ENCODE assay signal across 8 mouse cellular contexts in genomic region chr5:149245965-149246470, GRCm38 (mm10). TPM values are rescaled to one million over a fixed set of nuclear protein-coding genes. Genes with fewer than 3 reads are reported as not detected.
DNase-seq lines count a peak whose midpoint lies in the region; ATAC-seq and TF ChIP-seq lines count a peak whose summit lies in the region.

No protein-coding gene starts in this region.

- peak overlapping the region; percentile 20 for H3K4me3 ChIP-seq in lung, postnatal 0 days (ENCODE audit: low read depth, low read length)

- H3K36me3 ChIP-seq in lung, postnatal 0 days (ENCODE audit: insufficient read depth, low read length) = no peaks in the 10 kb centered on the region

- peak; percentile 94 for ATAC-seq in lung, postnatal 0 days
- ATAC-seq in neutrophil, adult 5-6 weeks (ENCODE audit: extremely low read depth, insufficient number of reproducible peaks, low FRiP score, poor library complexity, severe bottlenecking) = peak; percentile 95

- TF ChIP-seq EP300 in lung, postnatal 0 days (IDR thresholded peaks at IDR 0.05) = peak; percentile 62

- peak overlapping the region; percentile 52 for H3K4me2 ChIP-seq in lung, postnatal 0 days (replicated peaks; ENCODE audit: low read depth, low read length)

- peaks cover 9% of the 10 kb centered on the region for H3K4me1 ChIP-seq in lung, postnatal 0 days (ENCODE audit: insufficient read depth, low read depth, low read length)

- H3K27ac ChIP-seq in lung, postnatal 0 days (ENCODE audit: low read length) = peak overlapping the region; percentile 66

- no peak for TF ChIP-seq CTCF in lung, postnatal 0 days (IDR thresholded peaks at IDR 0.05)

- H3K9ac ChIP-seq in lung, postnatal 0 days (replicated peaks; ENCODE audit: low read depth) = no peak overlapping the region

- no peaks in the 10 kb centered on the region for H3K9me3 ChIP-seq in lung, postnatal 0 days (ENCODE audit: low read length)

- H3K27me3 ChIP-seq in lung, postnatal 0 days (replicated peaks; ENCODE audit: insufficient read depth, low read length) = no peaks in the 10 kb centered on the region

- WGBS in lung, postnatal 0 days = 5% methylated on average over 15 of the region's 16 CpGs

- peak; percentile 49 to 68 for DNase-seq in adrenal gland, adult (ENCODE audit: inconsistent age in 2 of 2, low spot score in 1 of 2)
- DNase-seq in adrenal gland, adult 18-20 months (ENCODE audit: low spot score in 2 of 2) = no peak
- DNase-seq in c-Kit-positive CD71-negative TER-119-negative erythroid progenitor cells, embryonic 14.5 days (ENCODE audit: low read depth) = peak; percentile 89
- peak; percentile 61 for DNase-seq in heart, adult 8-10 months (ENCODE audit: low spot score)
- DNase-seq in kidney, adult 9 months = peak; percentile 34
- DNase-seq in lung, postnatal 0 days (ENCODE audit: low spot score) = peak; percentile 90
- no peak for DNase-seq in frontal cortex, adult 2 months (ENCODE audit: extremely low spot score in 1 of 2, low spot score in 1 of 2)

RNA-seq across cellular contexts. Expression of gene Alox5ap, which starts 18.5 kb away (rescaled TPM):
- total RNA-seq in adrenal gland, adult 18-20 months (2021) = 10 to 100 TPM; 22.0 to 26.3 TPM
- 10 to 100 TPM in 3 of 4 experiments, 1 to 10 TPM in 1; 7.2 to 27.9 (median 12.8) TPM for total RNA-seq in heart, adult 8-10 months (2022)
- polyA plus RNA-seq in lung, postnatal 0 days (2015; fragmentation: Nextera tagmentation; extraction: Ambion mirVana) = 59.6 and 76.9 TPM in 2 replicates
- 1,084 and 1,252 TPM in 2 replicates for total RNA-seq in neutrophil, adult 5-6 weeks (2017)
- polyA plus RNA-seq in frontal cortex, adult 2 months (2012; rRNA removed) = 14.9 and 15.3 TPM in 2 replicates

Comparison
In these comparisons a context has a peak if more than half of its experiments do, and no peak if none do; other contexts are left out.
1. DNase-seq: peak in adrenal gland, adult (2 of 2), c-Kit-positive CD71-negative TER-119-negative erythroid progenitor cells, embryonic 14.5 days (single experiment), heart, adult 8-10 months (single experiment), kidney, adult 9 months (single experiment) and lung, postnatal 0 days (single experiment); none in adrenal gland, adult 18-20 months (0 of 2) and frontal cortex, adult 2 months (0 of 2).
2. RNA of gene Alox5ap, which starts 18.5 kb away (total RNA-seq): 1,084 to 1,252 TPM in neutrophil, adult 5-6 weeks; 22.0 to 26.3 TPM in adrenal gland, adult 18-20 months and 7.2 to 27.9 TPM in heart, adult 8-10 months; every median in the first group is over 10 times any median in the second.